Mouse (Mus musculus) forebrain, embryonic 11.5 days (tissue): ENCODE data around the gene Plxnb2. TPM values are rescaled to one million over a fixed set of nuclear protein-coding genes. Genes with fewer than 3 reads are reported as not detected.
A peak's percentile ranks its signal among the peaks of the same experiment; 100 is the strongest.

Source experiments
- ATAC-seq: fragments of 200-750 bp; cut with Nextera tagmentation; replicated peaks from 2 replicates; pipeline ENCODE4 v1.8.0; 2017; ENCODE audit warnings: moderate TSS enrichment; ENCODE audit not compliant: low FRiP score
- DNase-seq: peaks from one replicate; pipeline ENCODE4 v3.0.0-alpha.2; 2017; ENCODE audit warnings: low spot score
- H3K27ac ChIP-seq: fragments of 300-500 bp; sonication (generic); 2 replicates; pipeline ENCODE4 v1.5.1; 2014; ENCODE audit warnings: low read depth, low read length
- H3K27me3 ChIP-seq: fragments of 300-500 bp; sonication (generic); 2 replicates; pipeline ENCODE4 v1.6.1; 2014; ENCODE audit warnings: mild to moderate bottlenecking, low read length, mixed read lengths; ENCODE audit not compliant: control insufficient read depth, insufficient read depth
- H3K36me3 ChIP-seq: fragments of 300-500 bp; sonication (generic); 2 replicates; pipeline ENCODE4 v1.6.1; 2014; ENCODE audit warnings: mild to moderate bottlenecking, low read length, moderate library complexity, mixed read lengths; ENCODE audit not compliant: control insufficient read depth, insufficient read depth
- H3K4me1 ChIP-seq: fragments of 300-500 bp; sonication (generic); replicated peaks from 2 replicates; pipeline ENCODE4 v1.6.1; 2014; ENCODE audit warnings: low read length, mixed read lengths; ENCODE audit not compliant: control insufficient read depth, insufficient read depth
- H3K4me2 ChIP-seq: fragments of 300-500 bp; sonication (generic); 2 replicates; pipeline ENCODE4 v1.6.1; 2014; ENCODE audit warnings: low read depth, mild to moderate bottlenecking, low read length, moderate library complexity, mixed read lengths; ENCODE audit not compliant: severe bottlenecking
- H3K4me3 ChIP-seq: fragments of 300-500 bp; sonication (generic); 2 replicates; pipeline ENCODE4 v1.5.1; 2014; ENCODE audit warnings: low read depth, low read length
- H3K9ac ChIP-seq: fragments of 300-500 bp; sonication (generic); 2 replicates; pipeline ENCODE4 v1.6.1; 2014; ENCODE audit warnings: low read length
- H3K9me3 ChIP-seq: fragments of 300-500 bp; sonication (generic); 2 replicates; pipeline ENCODE4 v1.6.1; 2016; ENCODE audit warnings: low read length, mixed read lengths; ENCODE audit not compliant: control insufficient read depth
- WGBS: fragments of 180-500 bp; shearing (Covaris S2); extraction: QIAGEN DNeasy Blood & Tissue Kit; methylation state at CpG from one replicate; pipeline ENCODE4 v1.1.7; 2014; 5-methylcytosine and 5-hydroxymethylcytosine counted together
- polyA plus RNA-seq: library from polyadenylated mRNA; unstranded; fragments of >200 nt; fragmentation: Nextera tagmentation; extraction: Ambion mirVana; gene quantifications from 2 replicates; pipeline ENCODE4 v1.2.1, GENCODE M21; 2014

The Plxnb2 gene
- polyA plus RNA-seq, 1 experiment from 2014 or later, result 176 TPM

GRCm38 (mm10) chr15:89141905-89142304 lies 38.7 kb downstream of the Plxnb2 start:
- peaks cover 10% of the 10 kb centered on the region for H3K4me1 ChIP-seq
- H3K36me3 ChIP-seq, result no peaks in the 10 kb centered on the region
- no peak overlapping the region for H3K27ac ChIP-seq
- H3K9ac ChIP-seq, result no peak overlapping the region
- no peak overlapping the region for H3K4me2 ChIP-seq
- no peaks in the 10 kb centered on the region for H3K9me3 ChIP-seq
- H3K27me3 ChIP-seq, result no peaks in the 10 kb centered on the region
- ATAC-seq (no peak), DNase-seq (no peak)
- 81% methylated on average over 4 of the region's 4 CpGs for WGBS
- no peak overlapping the region for H3K4me3 ChIP-seq

DNA sequence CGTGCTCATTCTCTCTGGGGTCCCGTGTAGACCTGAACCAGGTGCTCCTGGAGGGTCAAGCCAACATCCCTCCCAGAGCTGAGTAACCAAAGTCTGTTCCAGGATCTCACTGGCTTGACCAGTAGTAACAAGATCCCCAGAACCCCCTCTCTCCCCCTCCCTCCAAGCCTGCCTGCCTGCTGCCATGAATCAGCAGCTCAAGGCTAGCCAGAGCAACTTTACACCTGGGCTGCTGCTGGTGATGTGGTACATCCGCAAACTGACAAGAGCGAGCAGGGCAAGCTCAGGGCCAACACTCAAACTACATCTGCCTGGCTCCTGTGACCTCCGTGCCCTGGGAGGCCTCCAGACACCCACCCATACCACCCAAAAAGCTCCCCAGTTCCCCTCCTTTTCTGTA lies 39.1 kb downstream of the Plxnb2 start:
- Histone ChIP-seq H3K27ac (no peak overlapping the region), H3K36me3 (no peaks in the 10 kb centered on the region), H3K4me1 (peaks cover 7% of the 10 kb centered on the region), H3K9me3 (no peaks in the 10 kb centered on the region), H3K9ac (0 out of 2 replicates have a peak overlapping the region, but pooled peaks have one; percentile 83), H3K4me3 (0 out of 2 replicates have a peak overlapping the region, but pooled peaks have one; percentile 57), H3K27me3 (no peaks in the 10 kb centered on the region), H3K4me2 (peak overlapping the region; percentile 93; the same call in 1 of the 2 replicates)
- WGBS, result 23% methylated on average over 5 of the region's 5 CpGs
- ATAC-seq (peak; percentile 9; the same call in 1 of the 2 replicates), DNase-seq (no peak)

GRCm38 (mm10) chr15:89140659-89141252 lies 39.8 kb downstream of the Plxnb2 start, which contains the start of gene Mapk12:
Gene Mapk12, minus strand, starts transcription at chr15:89140703.
- Histone ChIP-seq H3K4me1 (peaks cover 4% of the 10 kb centered on the region; the same call in 1 of the 2 replicates), H3K4me2 (peak within 1 kb of the TSS; percentile 93), H3K27me3 (no peaks in the 10 kb centered on the region), H3K9me3 (no peaks in the 10 kb centered on the region), H3K4me3 (peak within 1 kb of the TSS; percentile 57), H3K27ac (peak within 1 kb of the TSS; percentile 37; the same call in 1 of the 2 replicates), H3K36me3 (no peaks in the 10 kb centered on the region), H3K9ac (peak within 1 kb of the TSS; percentile 83)
- DNase-seq, result peak; percentile 85
- ATAC-seq, result peak; percentile 84
- WGBS, result under 1% methylated on average over 21 of the region's 21 CpGs

GRCm38 (mm10) chr15:89140048-89140658 lies 40.4 kb downstream of the Plxnb2 start:
- Histone ChIP-seq H3K27me3 (no peaks in the 10 kb centered on the region), H3K4me2 (peak overlapping the region; percentile 93), H3K36me3 (no peaks in the 10 kb centered on the region), H3K4me1 (peaks cover 4% of the 10 kb centered on the region; the same call in 1 of the 2 replicates), H3K4me3 (peak overlapping the region; percentile 57), H3K9me3 (no peaks in the 10 kb centered on the region), H3K9ac (peak overlapping the region; percentile 83), H3K27ac (peak overlapping the region; percentile 37; the same call in 1 of the 2 replicates)
- ATAC-seq (peak; percentile 34), DNase-seq (peak; percentile 69)
- WGBS, result under 1% methylated on average over 52 of the region's 53 CpGs

GRCm38 (mm10) chr15:89138531-89138930 lies 42.1 kb downstream of the Plxnb2 start:
- whole genome bisulfite sequencing, result 90% methylated on average over 6 of the region's 6 CpGs
- H3K4me1 ChIP-seq, result peaks cover 4% of the 10 kb centered on the region; the same call in 1 of the 2 replicates
- H3K27ac ChIP-seq, result no peak overlapping the region
- no peaks in the 10 kb centered on the region for H3K9me3 ChIP-seq
- H3K36me3 ChIP-seq, result no peaks in the 10 kb centered on the region
- no peak overlapping the region for H3K4me2 ChIP-seq
- DNase-seq (no peak), ATAC-seq (no peak)
- no peak overlapping the region for H3K4me3 ChIP-seq
- no peak overlapping the region for H3K9ac ChIP-seq
- H3K27me3 ChIP-seq, result no peaks in the 10 kb centered on the region

- DNase-seq, result no peak
- no peaks in the 10 kb centered on the region for H3K36me3 ChIP-seq
- peaks cover 4% of the 10 kb centered on the region; the same call in 1 of the 2 replicates for H3K4me1 ChIP-seq
- H3K9ac ChIP-seq, result no peak overlapping the region
- ATAC-seq, result no peak
- H3K27ac ChIP-seq, result no peak overlapping the region
- H3K9me3 ChIP-seq, result no peaks in the 10 kb centered on the region
- no peak overlapping the region for H3K4me2 ChIP-seq
- 95% methylated on average over 7 of the region's 7 CpGs for WGBS
- no peaks in the 10 kb centered on the region for H3K27me3 ChIP-seq
- no peak overlapping the region for H3K4me3 ChIP-seq
Measured at GRCm38 (mm10) chr15:89138046-89138405, 42.6 kb downstream of the Plxnb2 start.

- no peak for ATAC-seq
- Histone ChIP-seq H3K27me3 (no peaks in the 10 kb centered on the region), H3K9me3 (no peaks in the 10 kb centered on the region), H3K36me3 (no peaks in the 10 kb centered on the region), H3K4me1 (peaks cover 4% of the 10 kb centered on the region; the same call in 1 of the 2 replicates), H3K27ac (no peak overlapping the region), H3K9ac (no peak overlapping the region), H3K4me3 (no peak overlapping the region), H3K4me2 (no peak overlapping the region)
- 80% methylated on average over 11 of the region's 11 CpGs for WGBS
- DNase-seq, result no peak
Measured at GRCm38 (mm10) chr15:89137378-89138045, 43.1 kb downstream of the Plxnb2 start.

GRCm38 (mm10) chr15:89136461-89137155 lies 44.0 kb downstream of the Plxnb2 start:
- H3K9me3 ChIP-seq, result no peaks in the 10 kb centered on the region
- H3K36me3 ChIP-seq, result no peaks in the 10 kb centered on the region
- peaks cover 4% of the 10 kb centered on the region; the same call in 1 of the 2 replicates for H3K4me1 ChIP-seq
- H3K27ac ChIP-seq, result no peak overlapping the region
- H3K4me2 ChIP-seq, result no peak overlapping the region
- no peaks in the 10 kb centered on the region for H3K27me3 ChIP-seq
- H3K9ac ChIP-seq, result no peak overlapping the region
- DNase-seq, result no peak
- no peak overlapping the region for H3K4me3 ChIP-seq
- no peak for ATAC-seq
- WGBS, result 96% methylated on average over 4 of the region's 5 CpGs
